Mouse (Mus musculus) limb, embryonic 10.5 days (tissue): ENCODE measurements at regions not wholly inside any gene's neighbourhood (a gene's known extent, or its start where the extent isn't known, plus 50 kb on each side); places are given as distances from the start of the nearest gene placed in this dataset.

Experiments used
- DNase-seq: peaks from one replicate; pipeline ENCODE4 v3.0.0-alpha.2; 2017; ENCODE audit warnings: low spot score
- H3K27ac ChIP-seq: fragments of 300-500 bp; sonication (generic); 2 replicates; pipeline ENCODE4 v1.5.1; 2016; ENCODE audit warnings: mild to moderate bottlenecking
- H3K27me3 ChIP-seq: fragments of 300-500 bp; sonication (generic); 2 replicates; pipeline ENCODE4 v1.6.1; 2016; ENCODE audit warnings: low read depth, mild to moderate bottlenecking; ENCODE audit not compliant: poor library complexity, severe bottlenecking
- H3K36me3 ChIP-seq: fragments of 300-500 bp; sonication (generic); 2 replicates; pipeline ENCODE4 v1.6.1; 2016; ENCODE audit warnings: mild to moderate bottlenecking, moderate library complexity
- H3K4me1 ChIP-seq: fragments of 300-500 bp; sonication (generic); 2 replicates; pipeline ENCODE4 v1.6.1; 2016
- H3K4me3 ChIP-seq: fragments of 300-500 bp; sonication (generic); 2 replicates; pipeline ENCODE4 v1.5.1; 2016; ENCODE audit warnings: mild to moderate bottlenecking, moderate library complexity
- H3K9me3 ChIP-seq: fragments of 300-500 bp; sonication (generic); replicated peaks from 2 replicates; pipeline ENCODE4 v1.6.1; 2016; ENCODE audit warnings: mild to moderate bottlenecking
- WGBS: fragments of 180-500 bp; shearing (Covaris S2); methylation state at CpG from one replicate; pipeline ENCODE4 v1.1.7; 2016; 5-methylcytosine and 5-hydroxymethylcytosine counted together

DNA sequence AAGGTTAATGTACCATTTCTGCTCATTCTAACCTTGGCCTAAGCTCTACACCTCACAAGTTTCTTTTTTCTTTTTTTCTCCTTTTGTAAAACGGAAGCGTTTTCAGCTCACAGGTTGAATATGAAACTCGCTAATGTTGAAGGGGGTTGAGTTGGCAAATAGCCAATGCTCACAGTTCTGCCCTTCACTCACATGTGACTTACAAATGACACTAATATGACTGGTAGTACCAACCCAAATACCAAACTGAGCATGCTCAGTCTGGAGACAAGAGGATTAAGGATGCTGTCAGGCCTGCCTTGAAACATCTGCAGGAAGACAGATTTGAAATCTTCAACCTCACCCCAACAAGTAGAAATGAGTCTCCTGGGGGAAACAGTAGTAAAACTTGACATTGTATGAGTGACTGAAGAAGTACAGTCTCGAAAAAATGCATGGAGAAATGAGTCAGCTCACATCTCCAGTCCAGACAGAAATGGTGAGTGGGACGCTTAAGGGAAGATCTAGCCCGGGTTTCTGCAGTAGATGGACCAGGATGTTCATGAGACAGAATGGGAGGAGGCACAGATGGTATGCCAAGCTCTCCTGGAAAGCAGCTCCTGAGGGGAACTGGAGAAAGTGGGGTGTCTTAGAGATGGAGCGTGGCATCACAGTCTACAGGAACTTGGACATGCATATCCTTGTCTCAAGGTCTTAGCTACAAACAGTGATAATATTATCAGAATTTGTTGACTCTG lies 120.9 kb upstream of the Parp11 start:
- H3K9me3 ChIP-seq: no peaks in the 10 kb centered on the region
- no peak for DNase-seq
- H3K4me3 ChIP-seq: no peak overlapping the region
- WGBS: 89% methylated on average over 7 of the region's 7 CpGs
- 0 out of 2 replicates have a peak, but pooled peaks cover 3% of the 10 kb centered on the region for H3K27me3 ChIP-seq
- peaks cover 21% of the 10 kb centered on the region for H3K4me1 ChIP-seq
- no peaks in the 10 kb centered on the region for H3K36me3 ChIP-seq
- no peak overlapping the region for H3K27ac ChIP-seq

DNA sequence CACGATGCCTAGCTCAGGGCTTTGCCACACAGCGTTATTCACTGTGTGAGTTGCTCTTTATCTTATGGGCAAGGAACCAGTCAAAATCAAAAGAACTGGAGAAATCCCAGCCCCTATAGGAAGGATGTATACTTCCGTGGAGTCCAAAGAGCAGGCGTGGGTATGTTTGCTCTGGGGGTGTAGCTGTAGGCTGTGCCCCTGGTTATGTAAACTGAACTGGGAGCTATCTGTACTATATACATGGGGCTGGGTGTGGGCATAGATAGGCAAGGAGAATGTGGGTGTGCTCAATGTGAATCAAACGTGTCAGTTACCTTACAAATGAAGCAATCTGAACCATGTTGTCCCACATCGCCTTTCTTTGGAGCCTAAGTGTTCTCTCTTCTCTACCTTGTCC lies 120.3 kb upstream of the Parp11 start:
- Histone ChIP-seq H3K4me3 (no peak overlapping the region), H3K27me3 (0 out of 2 replicates have a peak, but pooled peaks cover 3% of the 10 kb centered on the region), H3K4me1 (peaks cover 27% of the 10 kb centered on the region), H3K36me3 (no peaks in the 10 kb centered on the region), H3K9me3 (no peaks in the 10 kb centered on the region), H3K27ac (no peak overlapping the region)
- no peak for DNase-seq
- 89% methylated on average over 6 of the region's 6 CpGs for WGBS

DNA sequence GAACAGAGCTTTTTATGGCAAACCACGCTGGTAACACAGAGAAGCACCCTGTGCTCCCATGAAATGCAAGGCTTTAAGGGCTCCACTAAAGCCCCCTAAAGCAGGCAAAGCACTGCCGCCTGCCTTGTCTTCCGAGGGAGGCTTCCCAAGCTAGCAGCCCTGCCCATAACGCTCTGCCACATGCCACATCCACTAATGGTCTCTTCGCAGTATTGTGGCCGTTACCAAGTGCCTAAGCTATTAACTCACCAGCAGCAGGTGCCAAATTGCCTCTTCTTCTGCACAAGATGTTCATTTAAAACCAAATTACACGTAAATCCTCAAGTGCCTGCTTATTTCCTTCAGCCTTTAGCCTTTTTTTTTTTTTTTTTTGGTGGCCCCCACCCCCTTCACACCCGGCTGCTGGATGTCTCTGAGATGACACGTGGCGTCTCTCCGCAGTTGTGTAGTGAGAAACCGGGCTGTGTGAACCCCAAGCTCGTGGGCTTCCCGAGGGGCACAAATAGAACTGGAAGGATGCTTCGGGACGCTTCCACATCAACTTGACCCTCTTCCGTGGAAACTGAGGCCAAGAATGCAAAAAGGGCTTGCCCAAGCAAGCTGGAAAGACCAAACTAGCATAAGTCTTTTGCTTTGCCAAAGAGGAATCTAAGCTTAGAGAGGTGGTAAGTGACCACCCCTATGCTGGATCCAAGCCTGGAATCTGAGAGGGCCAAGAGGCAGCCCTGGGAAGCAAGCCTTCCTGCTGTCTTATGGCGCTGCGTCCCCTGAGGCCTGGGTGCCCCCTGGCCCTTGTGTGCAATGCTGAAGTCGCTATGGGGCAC lies 117.2 kb upstream of the Parp11 start:
- H3K36me3 ChIP-seq: no peaks in the 10 kb centered on the region
- H3K27me3 ChIP-seq: 0 out of 2 replicates have a peak, but pooled peaks cover 3% of the 10 kb centered on the region
- H3K4me1 ChIP-seq: peaks cover 28% of the 10 kb centered on the region
- WGBS: 51% methylated on average over 20 of the region's 20 CpGs
- no peaks in the 10 kb centered on the region for H3K9me3 ChIP-seq
- peak overlapping the region; percentile 90 for H3K27ac ChIP-seq
- peak overlapping the region; percentile 54 for H3K4me3 ChIP-seq
- DNase-seq: no peak

DNA sequence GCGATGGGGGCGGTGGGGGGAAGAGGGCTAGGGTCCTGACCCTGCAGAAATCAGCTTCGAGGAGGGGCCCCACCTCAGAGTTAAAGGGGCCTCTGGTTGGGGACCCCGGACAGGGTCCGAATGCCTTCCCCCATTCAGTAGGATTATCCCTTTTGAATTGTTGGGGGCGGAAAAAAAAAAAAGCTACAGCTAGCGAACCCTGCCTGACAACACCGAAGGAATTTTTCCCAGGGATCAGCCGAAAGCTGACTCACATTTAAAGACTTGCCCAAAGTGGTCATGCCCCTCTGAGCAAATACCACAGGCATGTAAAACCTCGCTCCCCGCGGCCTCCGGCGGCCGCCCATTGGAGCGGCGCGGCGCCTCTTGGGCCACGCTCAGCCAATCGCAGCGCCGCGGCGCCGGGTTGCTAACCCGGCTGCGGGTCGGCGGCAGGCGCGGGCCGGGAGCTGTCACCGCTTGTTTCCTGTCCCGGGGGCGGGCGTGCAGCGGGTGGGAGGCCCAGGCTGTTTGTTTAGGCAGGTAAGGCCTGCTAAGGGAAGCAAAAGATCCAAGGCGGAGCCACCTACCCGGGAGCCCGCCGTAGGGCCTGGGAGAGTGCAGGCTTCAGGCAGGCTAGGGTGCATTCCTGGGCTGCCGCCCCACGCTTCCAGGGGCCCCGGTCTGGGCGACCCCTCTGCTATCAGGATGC lies 116.5 kb upstream of the Parp11 start:
- Histone ChIP-seq H3K27me3 (0 out of 2 replicates have a peak, but pooled peaks cover 3% of the 10 kb centered on the region), H3K4me3 (peak overlapping the region; percentile 54), H3K4me1 (peaks cover 28% of the 10 kb centered on the region), H3K27ac (peak overlapping the region; percentile 90), H3K36me3 (no peaks in the 10 kb centered on the region), H3K9me3 (no peaks in the 10 kb centered on the region)
- WGBS: under 1% methylated on average over 46 of the region's 46 CpGs
- peak; percentile 92 for DNase-seq

DNA sequence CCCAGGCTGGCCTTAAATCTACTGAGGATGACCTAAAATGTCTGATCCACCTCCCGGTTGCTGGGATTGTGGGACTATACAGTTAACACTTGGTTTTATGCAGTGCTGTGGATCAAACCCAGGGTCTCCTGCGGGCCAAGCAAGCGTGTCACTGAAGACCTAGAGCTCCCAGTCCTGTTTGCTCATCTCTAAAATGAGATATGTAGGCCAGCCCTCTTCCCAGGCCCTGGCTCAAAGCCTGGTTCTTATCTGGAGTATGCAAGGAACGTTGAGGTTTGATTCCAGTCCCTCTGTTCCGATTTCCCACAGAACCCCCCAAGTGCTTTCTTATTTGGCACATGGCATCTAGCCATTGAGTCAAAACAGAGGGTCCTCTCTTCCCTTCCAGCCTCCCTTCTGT lies 115.5 kb upstream of the Parp11 start:
- Histone ChIP-seq H3K4me3 (no peak overlapping the region; the same call in 1 of the 2 replicates), H3K27me3 (0 out of 2 replicates have a peak, but pooled peaks cover 3% of the 10 kb centered on the region), H3K4me1 (peaks cover 35% of the 10 kb centered on the region), H3K36me3 (no peaks in the 10 kb centered on the region), H3K27ac (peak overlapping the region; percentile 90; the same call in 1 of the 2 replicates), H3K9me3 (no peaks in the 10 kb centered on the region)
- no peak for DNase-seq
- WGBS: 94% methylated on average over 5 of the region's 5 CpGs

DNA sequence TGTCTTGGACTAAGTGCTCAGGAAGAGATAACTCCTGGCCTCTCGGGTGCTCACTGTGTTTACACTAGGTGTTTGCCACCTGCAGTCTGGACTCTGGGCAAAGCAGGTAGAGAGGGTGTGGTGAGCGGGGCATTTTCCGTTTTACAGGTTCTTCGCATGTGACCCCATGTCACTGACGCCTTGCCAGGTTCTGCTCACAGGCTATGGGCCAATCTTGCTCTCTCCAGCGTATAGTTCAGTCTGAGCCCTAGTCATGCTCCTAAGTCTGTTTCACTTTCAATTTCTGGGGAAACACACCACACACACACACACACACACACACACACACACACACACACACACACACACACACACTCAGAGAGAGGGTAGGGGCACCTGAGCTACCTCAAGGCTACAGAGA lies 112.4 kb upstream of the Parp11 start:
- Histone ChIP-seq H3K27ac (no peak overlapping the region), H3K9me3 (no peaks in the 10 kb centered on the region), H3K27me3 (no peaks in the 10 kb centered on the region), H3K4me3 (no peak overlapping the region), H3K36me3 (no peaks in the 10 kb centered on the region), H3K4me1 (peaks cover 44% of the 10 kb centered on the region)
- no peak for DNase-seq
- 88% methylated on average over 6 of the region's 6 CpGs for WGBS

DNA sequence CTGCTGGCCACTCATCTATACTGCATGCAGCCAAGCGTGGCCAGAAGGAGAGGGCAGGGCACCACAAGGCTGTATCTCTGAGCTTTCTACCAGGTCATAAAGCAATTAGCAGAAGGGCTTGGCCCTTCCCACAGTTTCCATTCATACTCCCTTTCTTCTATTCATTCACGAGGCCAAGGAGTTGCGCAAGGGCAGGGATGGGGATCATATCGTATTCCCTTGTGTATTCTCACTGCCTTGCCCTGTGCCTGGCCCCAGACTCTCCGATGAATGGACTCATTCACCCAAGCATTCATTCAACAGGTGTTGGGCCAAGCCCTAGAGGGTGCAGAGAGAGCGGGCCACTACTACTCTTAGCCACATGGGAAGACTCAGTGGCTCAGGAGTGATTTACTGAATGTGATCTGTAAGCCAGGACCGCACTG lies 111.2 kb upstream of the Parp11 start:
- no peak for DNase-seq
- Histone ChIP-seq H3K4me3 (no peak overlapping the region), H3K9me3 (no peaks in the 10 kb centered on the region), H3K27ac (0 out of 2 replicates have a peak overlapping the region, but pooled peaks have one; percentile 7), H3K4me1 (peaks cover 34% of the 10 kb centered on the region), H3K27me3 (no peaks in the 10 kb centered on the region), H3K36me3 (no peaks in the 10 kb centered on the region)
- WGBS: 63% methylated on average over 7 of the region's 7 CpGs

DNA sequence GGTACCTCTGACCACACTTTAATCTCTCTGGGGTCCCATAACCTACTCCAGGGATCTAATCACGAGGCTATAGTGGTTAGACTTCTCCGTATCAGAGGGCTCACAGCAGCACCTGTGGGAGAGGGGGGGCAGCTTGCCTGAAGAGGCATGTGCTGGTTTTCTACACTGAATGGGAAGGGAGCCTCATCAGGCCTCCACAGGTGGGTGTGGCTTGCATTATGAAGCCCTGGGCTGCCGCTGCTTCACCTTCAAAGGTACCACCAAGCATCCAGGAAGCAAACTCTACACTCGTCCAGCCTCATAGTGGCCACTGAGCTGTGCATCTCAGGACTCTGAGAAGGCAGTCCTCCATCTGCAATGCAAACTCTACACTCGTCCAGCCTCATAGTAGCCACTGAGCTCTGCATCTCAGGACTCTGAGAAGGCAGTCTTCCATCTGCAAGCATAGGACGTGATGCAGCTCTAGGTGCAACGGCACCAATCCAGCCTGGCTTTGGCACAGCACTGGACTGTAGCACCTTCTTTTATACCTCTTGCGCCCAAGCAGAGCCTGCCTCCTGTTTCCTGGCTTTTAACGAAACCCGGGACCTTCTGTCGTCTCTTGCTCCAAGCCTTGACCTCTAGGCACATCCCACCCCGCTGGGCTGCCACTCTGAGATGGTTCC lies 110.5 kb upstream of the Parp11 start:
- H3K27ac ChIP-seq: peak overlapping the region; percentile 83
- no peaks in the 10 kb centered on the region for H3K36me3 ChIP-seq
- H3K9me3 ChIP-seq: no peaks in the 10 kb centered on the region
- 24% methylated on average over 12 of the region's 12 CpGs for WGBS
- no peaks in the 10 kb centered on the region for H3K27me3 ChIP-seq
- H3K4me3 ChIP-seq: peak overlapping the region; percentile 14; the same call in 1 of the 2 replicates
- DNase-seq: no peak
- H3K4me1 ChIP-seq: peaks cover 30% of the 10 kb centered on the region

DNA sequence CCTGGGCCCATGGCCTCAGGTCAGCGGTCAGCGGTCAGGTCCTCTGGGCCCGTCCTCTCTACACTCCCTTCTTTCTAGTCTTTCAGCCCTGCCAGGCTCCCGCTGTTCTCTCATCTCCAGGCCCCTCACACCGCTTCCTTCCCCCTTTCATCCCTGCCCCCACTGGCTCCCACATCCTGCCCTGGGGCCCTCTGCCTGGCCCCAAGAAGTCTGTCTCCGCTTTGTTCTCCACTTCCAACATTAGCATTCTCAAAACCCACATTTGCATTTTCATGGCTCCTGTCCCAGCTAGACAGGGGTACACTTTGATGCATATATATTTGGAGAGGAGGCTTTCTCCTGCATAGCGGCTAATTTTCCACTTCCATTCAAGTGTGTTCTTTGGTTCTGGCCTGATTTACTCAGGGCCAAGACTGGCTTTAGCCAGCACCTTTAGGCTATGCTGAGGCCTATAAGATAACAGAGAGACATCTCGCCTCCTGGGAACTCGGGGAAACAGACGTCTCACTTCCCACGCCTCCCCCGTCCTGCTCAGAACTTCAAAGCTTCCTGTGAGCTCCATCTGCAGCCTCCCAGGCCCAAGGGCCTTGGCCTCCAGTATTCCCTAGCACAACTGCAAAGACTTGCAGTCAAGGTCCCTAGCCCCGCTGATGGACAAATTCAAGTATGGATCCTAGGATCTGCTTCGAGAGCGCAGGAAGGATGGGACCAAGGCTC lies 109.8 kb upstream of the Parp11 start:
- peak; percentile 55 for DNase-seq
- 11% methylated on average over 15 of the region's 15 CpGs for WGBS
- Histone ChIP-seq H3K9me3 (no peaks in the 10 kb centered on the region), H3K36me3 (no peaks in the 10 kb centered on the region), H3K27ac (peak overlapping the region; percentile 83), H3K4me3 (peak overlapping the region; percentile 14), H3K27me3 (no peaks in the 10 kb centered on the region), H3K4me1 (peaks cover 27% of the 10 kb centered on the region)

DNA sequence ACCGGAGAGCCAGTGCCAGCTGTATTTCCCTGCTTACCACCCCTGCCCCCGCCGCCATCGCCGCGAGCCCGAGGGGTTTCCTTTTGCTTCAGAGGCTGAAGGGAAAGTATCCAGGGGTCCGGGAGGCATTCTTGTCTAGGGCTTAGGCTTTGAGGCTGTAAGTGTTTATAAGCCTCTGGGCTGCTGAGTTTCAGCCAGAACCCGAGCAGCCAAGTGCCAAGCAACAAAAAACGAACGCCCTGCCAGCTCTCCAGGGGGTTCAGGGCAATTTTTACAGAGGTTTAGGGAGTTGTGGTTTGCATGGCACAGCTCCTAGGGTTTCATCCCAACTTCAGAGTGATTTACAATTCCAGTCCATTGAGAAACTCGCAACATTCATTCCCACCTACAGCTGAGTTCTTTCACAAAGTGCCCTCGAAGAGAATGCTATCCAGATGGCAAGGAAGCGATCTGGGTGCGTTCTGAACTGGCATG lies 109.2 kb upstream of the Parp11 start:
- WGBS: 21% methylated on average over 15 of the region's 15 CpGs
- H3K4me3 ChIP-seq: peak overlapping the region; percentile 3; the same call in 1 of the 2 replicates
- no peaks in the 10 kb centered on the region for H3K9me3 ChIP-seq
- peaks cover 27% of the 10 kb centered on the region for H3K4me1 ChIP-seq
- no peaks in the 10 kb centered on the region for H3K27me3 ChIP-seq
- H3K27ac ChIP-seq: peak overlapping the region; percentile 83
- no peaks in the 10 kb centered on the region for H3K36me3 ChIP-seq
- DNase-seq: no peak

DNA sequence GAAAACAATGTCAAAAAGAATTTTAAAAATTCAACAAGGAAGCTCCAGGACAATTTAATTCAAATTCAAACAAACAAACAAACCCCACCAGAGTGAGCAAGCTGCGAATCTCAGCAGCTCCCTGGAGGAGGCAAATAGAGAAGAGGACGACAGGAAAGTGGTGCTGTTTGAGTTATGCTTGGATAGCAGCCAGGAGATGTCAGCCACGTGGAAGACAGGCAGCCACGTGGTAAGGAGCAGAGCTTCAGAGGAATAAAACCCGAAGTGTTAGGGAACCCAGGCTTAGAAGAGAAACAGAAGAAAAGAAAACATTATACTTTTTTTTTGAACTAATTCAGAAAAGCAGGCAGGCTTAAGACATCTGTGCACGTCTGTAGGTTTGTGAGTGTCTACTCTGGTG lies 108.2 kb upstream of the Parp11 start:
- 43% methylated on average over 6 of the region's 6 CpGs for WGBS
- Histone ChIP-seq H3K27ac (no peak overlapping the region), H3K36me3 (no peaks in the 10 kb centered on the region), H3K4me3 (no peak overlapping the region), H3K9me3 (no peaks in the 10 kb centered on the region), H3K4me1 (peaks cover 27% of the 10 kb centered on the region), H3K27me3 (no peaks in the 10 kb centered on the region)
- DNase-seq: no peak

DNA sequence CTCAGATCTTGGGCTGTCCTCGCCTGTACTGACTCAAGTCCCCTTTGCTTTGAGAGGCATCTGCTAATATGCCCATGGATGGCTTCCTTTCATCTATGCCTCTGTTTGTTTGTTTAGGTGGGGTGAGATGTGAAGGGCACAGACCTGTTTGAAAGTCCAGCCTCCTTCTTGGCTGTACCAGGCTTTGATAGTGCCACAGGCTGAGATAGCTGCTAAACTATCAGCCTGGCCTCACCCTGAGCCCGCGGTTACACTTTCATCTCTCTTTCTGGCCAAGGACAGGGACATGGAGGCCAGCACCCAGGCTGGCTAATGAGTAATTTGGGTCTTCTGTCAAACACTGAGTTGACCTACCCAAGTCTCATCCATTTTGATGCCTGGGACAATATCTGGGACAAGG lies 105.0 kb upstream of the Parp11 start:
- Histone ChIP-seq H3K36me3 (no peaks in the 10 kb centered on the region), H3K9me3 (no peaks in the 10 kb centered on the region), H3K4me1 (peaks cover 16% of the 10 kb centered on the region), H3K4me3 (no peak overlapping the region), H3K27me3 (no peaks in the 10 kb centered on the region), H3K27ac (no peak overlapping the region)
- WGBS: 97% methylated on average over 3 of the region's 3 CpGs
- no peak for DNase-seq
